Mouse (Mus musculus) liver, embryonic 12.5 days (tissue): ENCODE measurements around the gene Tgm3. TPM values are rescaled to one million over a fixed set of nuclear protein-coding genes. Genes with fewer than 3 reads are reported as not detected.

Experiments used
- ATAC-seq: fragments of 200-750 bp; cut with Nextera tagmentation; 2 replicates; pipeline ENCODE4 v1.8.0; 2017; ENCODE audit warnings: moderate number of reproducible peaks, mild to moderate bottlenecking, moderate library complexity
- H3K27ac ChIP-seq: fragments of 300-500 bp; sonication (generic); 2 replicates; pipeline ENCODE4 v1.5.1; 2016; ENCODE audit warnings: mild to moderate bottlenecking
- H3K27me3 ChIP-seq: fragments of 300-500 bp; sonication (generic); replicated peaks from 2 replicates; pipeline ENCODE4 v1.6.1; 2016; ENCODE audit warnings: mild to moderate bottlenecking, moderate library complexity
- H3K36me3 ChIP-seq: fragments of 300-500 bp; sonication (generic); 2 replicates; pipeline ENCODE4 v1.6.1; 2016; ENCODE audit warnings: mild to moderate bottlenecking, moderate library complexity
- H3K4me1 ChIP-seq: fragments of 300-500 bp; sonication (generic); 2 replicates; pipeline ENCODE4 v1.6.1; 2016
- H3K4me2 ChIP-seq: fragments of 300-500 bp; sonication (generic); 2 replicates; pipeline ENCODE4 v1.6.1; 2016; ENCODE audit warnings: mild to moderate bottlenecking, moderate library complexity
- H3K4me3 ChIP-seq: fragments of 300-500 bp; sonication (generic); 2 replicates; pipeline ENCODE4 v1.5.1; 2016; ENCODE audit warnings: mild to moderate bottlenecking, moderate library complexity
- H3K9ac ChIP-seq: fragments of 300-500 bp; sonication (generic); 2 replicates; pipeline ENCODE4 v1.6.1; 2016; ENCODE audit warnings: mild to moderate bottlenecking, moderate library complexity
- H3K9me3 ChIP-seq: fragments of 300-500 bp; sonication (generic); replicated peaks from 2 replicates; pipeline ENCODE4 v1.6.1; 2016; ENCODE audit warnings: mild to moderate bottlenecking, moderate library complexity
- WGBS: fragments of 180-500 bp; shearing (Covaris S2); methylation state at CpG from one replicate; pipeline ENCODE4 v1.1.7; 2016; ENCODE audit not compliant: insufficient replicate concordance; 5-methylcytosine and 5-hydroxymethylcytosine counted together
- polyA plus RNA-seq: library from polyadenylated mRNA; unstranded; fragments of >200 nt; fragmentation: Nextera tagmentation; extraction: Ambion mirVana; gene quantifications from 2 replicates; pipeline ENCODE4 v1.2.1, GENCODE M21; 2016

The Tgm3 gene
- not detected in 2 replicates for polyA plus RNA-seq

DNA sequence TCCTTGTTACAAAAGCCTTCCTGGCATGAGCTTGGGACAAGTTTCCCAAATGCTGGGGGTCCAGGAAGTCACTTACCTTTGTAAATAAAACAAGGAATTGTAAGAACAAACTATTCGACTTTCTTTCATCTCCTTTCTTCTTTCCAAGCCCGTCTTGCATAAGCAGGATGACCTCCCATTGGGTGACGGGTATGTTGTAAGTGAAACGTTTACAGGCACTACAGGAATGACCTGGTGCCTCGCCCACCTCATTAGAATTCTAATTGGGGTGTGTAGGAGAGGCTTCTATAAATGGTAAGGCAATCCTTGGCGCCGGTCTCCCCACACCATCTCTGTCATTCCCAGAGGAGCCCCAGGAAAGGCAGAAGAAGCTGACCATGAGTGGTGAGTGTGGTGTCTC lies at the start of gene Tgm3:
Gene Tgm3, plus strand, starts transcription at position 324 of the 400 bp plus-strand sequence.
- Histone ChIP-seq H3K9me3 (no peaks in the 10 kb centered on the region), H3K9ac (no peak within 1 kb of the TSS), H3K36me3 (no peaks in the 10 kb centered on the region), H3K4me2 (no peak within 1 kb of the TSS), H3K4me1 (no peaks in the 10 kb centered on the region), H3K27ac (no peak within 1 kb of the TSS), H3K27me3 (no peaks in the 10 kb centered on the region), H3K4me3 (no peak within 1 kb of the TSS)
- 26% methylated on average over 7 of the region's 7 CpGs for WGBS
- ATAC-seq: no peak

DNA sequence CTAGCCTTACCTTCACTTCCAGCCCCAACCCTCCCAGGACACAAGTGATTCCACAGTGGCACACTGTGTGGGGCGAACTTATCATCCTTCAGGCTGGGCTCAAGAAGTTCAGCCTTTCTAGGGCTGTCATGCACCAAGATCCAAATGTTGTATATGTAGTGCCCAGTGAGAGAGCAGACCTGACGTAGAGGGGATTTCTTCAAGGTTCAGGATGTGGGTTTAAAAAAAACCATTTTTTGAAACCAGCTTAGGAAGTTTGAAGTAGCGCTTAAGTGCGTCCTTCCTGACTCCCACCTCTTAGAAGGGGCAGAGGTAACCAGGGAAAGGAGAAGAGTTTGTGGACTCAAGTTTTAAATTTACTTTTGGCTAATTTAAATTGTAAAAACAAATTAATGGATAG lies 31.5 kb upstream of the Tgm3 start:
- H3K9me3 ChIP-seq: no peaks in the 10 kb centered on the region

DNA sequence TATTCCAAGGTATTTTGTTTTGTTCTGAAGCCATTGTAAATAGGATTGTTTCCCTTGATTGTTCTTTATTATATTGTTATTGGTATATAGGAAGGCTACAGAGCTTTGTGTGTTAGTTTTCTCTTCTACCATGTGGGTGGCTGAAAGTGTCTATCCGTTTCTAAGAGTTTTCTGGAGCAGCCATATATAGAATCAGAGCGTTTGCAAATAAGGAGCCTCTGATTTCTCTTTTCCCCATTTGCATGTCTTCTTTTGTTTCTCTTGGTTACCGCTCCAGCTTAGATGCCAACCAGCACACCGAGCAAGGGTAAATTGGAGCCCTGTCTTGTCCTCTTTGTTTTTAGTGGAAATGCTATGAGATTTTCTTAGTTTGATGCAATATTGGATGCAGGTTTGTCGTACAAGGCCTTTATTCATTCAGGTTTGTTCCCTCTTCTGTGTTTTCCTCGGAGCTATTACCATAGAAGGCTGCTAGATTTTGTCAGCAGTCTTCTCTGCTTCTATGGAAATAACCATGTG lies 24.6 kb upstream of the Tgm3 start:
- Histone ChIP-seq H3K36me3 (no peaks in the 10 kb centered on the region), H3K27ac (no peak overlapping the region), H3K9me3 (no peaks in the 10 kb centered on the region), H3K4me2 (no peak overlapping the region), H3K27me3 (no peaks in the 10 kb centered on the region), H3K9ac (no peak overlapping the region), H3K4me3 (no peak overlapping the region), H3K4me1 (no peaks in the 10 kb centered on the region)
- no peak for ATAC-seq
- 73% methylated on average over 6 of the region's 6 CpGs for WGBS

More for the DNA sequence above, 31.5 kb upstream of the Tgm3 start:
- H3K4me1 ChIP-seq: no peaks in the 10 kb centered on the region
- H3K4me3 ChIP-seq: no peak overlapping the region
- ATAC-seq: no peak
- H3K27me3 ChIP-seq: no peaks in the 10 kb centered on the region
- no peaks in the 10 kb centered on the region for H3K36me3 ChIP-seq
- H3K9ac ChIP-seq: no peak overlapping the region
- WGBS: 40% methylated on average over 4 of the region's 4 CpGs
- H3K4me2 ChIP-seq: no peak overlapping the region
- H3K27ac ChIP-seq: no peak overlapping the region

DNA sequence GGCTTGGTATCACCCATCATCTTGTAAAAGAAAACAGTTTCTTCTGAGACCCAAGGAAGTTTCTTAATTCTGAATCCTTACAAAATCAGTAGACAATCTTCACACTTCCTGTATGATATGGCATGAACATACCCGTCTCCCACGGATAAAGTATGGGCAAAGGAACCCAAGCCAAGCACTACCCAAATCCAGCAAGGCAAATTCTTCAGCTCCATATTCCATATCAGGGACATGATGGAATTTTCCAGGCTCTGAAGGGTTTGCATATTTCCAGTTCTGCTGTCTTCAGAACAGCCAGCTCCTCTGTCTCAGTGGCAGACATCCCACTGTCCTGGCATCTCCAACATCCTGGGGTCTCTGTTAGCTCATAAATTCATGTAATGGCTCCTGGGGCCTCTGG lies 22.5 kb upstream of the Tgm3 start:
- H3K9me3 ChIP-seq: no peaks in the 10 kb centered on the region
- WGBS: 55% methylated on average over 2 of the region's 2 CpGs
- no peaks in the 10 kb centered on the region for H3K4me1 ChIP-seq
- no peak overlapping the region for H3K27ac ChIP-seq
- no peaks in the 10 kb centered on the region for H3K36me3 ChIP-seq
- H3K4me2 ChIP-seq: no peak overlapping the region
- H3K27me3 ChIP-seq: no peaks in the 10 kb centered on the region
- H3K9ac ChIP-seq: no peak overlapping the region
- no peak overlapping the region for H3K4me3 ChIP-seq
- no peak for ATAC-seq

DNA sequence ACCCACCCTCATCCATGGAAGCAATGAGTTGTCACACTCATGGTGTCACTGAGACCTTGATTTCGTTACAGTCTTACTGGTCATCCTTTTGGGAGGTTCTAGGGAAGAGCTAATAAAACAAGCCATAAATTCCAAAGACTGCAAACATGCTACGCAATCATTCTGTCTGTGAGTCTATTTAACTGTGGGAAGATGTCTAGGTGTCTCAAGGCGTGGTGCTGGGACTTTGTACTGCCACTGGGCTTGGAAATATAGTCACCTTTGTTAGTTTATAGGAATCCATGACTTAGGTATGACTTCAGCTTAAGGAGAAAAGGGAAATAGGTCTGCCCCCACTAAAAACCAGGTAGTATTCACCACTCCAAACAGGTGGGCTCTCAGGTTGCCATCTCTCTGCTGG lies 17.7 kb upstream of the Tgm3 start:
- Histone ChIP-seq H3K36me3 (no peaks in the 10 kb centered on the region), H3K9ac (no peak overlapping the region), H3K4me3 (no peak overlapping the region), H3K27ac (no peak overlapping the region), H3K4me1 (no peaks in the 10 kb centered on the region), H3K9me3 (no peaks in the 10 kb centered on the region), H3K27me3 (no peaks in the 10 kb centered on the region), H3K4me2 (no peak overlapping the region)
- WGBS: 56% methylated on average over 3 of the region's 3 CpGs
- ATAC-seq: no peak

DNA sequence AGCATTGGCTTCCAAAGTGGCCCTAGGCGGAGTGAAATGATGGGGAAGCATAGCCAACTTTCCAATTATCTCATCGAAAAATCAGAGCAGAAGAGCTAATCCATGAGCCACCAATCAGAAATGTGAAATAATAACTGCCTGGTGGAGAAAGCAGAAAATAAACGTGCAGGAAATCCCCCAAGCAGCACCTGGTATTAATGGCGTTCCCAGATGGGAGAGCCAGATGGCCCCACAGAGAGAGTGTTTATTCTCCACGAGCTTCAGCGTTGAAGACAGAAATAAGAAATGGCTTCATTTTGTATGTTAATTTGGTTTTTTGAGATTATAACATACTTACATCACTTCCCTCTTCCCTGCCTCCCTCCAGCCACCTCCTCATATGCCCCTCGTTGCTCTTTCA lies 13.7 kb upstream of the Tgm3 start:
- Histone ChIP-seq H3K27me3 (no peaks in the 10 kb centered on the region), H3K9ac (no peak overlapping the region), H3K4me2 (no peak overlapping the region), H3K27ac (no peak overlapping the region), H3K4me1 (no peaks in the 10 kb centered on the region), H3K4me3 (no peak overlapping the region), H3K9me3 (no peaks in the 10 kb centered on the region), H3K36me3 (no peaks in the 10 kb centered on the region)
- 65% methylated on average over 7 of the region's 7 CpGs for WGBS
- ATAC-seq: no peak

DNA sequence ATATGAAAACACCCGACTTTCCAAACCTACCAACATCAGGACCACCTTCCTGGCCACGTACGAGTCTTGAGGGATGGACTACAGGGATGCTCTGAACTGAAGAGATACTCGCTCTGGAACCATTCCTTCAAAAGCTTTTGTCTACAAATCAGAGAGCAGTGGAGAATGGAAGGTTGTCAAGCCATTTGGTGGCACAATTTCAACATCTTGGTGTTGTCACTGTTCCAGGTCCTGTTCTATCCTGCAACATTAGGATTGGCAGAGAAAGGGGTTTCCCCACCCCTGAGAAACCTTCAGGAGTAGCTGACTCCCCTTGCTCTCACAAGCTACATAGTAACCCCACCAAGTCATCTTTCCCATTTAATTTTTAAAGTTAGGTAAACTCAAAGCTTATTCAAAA lies 12.9 kb upstream of the Tgm3 start:
- no peak overlapping the region for H3K9ac ChIP-seq
- H3K36me3 ChIP-seq: no peaks in the 10 kb centered on the region
- 70% methylated on average over 4 of the region's 4 CpGs for WGBS
- H3K9me3 ChIP-seq: no peaks in the 10 kb centered on the region
- H3K27me3 ChIP-seq: no peaks in the 10 kb centered on the region
- no peak for ATAC-seq
- no peak overlapping the region for H3K4me3 ChIP-seq
- H3K27ac ChIP-seq: no peak overlapping the region
- no peak overlapping the region for H3K4me2 ChIP-seq
- 0 out of 2 replicates have a peak, but pooled peaks cover 4% of the 10 kb centered on the region for H3K4me1 ChIP-seq

DNA sequence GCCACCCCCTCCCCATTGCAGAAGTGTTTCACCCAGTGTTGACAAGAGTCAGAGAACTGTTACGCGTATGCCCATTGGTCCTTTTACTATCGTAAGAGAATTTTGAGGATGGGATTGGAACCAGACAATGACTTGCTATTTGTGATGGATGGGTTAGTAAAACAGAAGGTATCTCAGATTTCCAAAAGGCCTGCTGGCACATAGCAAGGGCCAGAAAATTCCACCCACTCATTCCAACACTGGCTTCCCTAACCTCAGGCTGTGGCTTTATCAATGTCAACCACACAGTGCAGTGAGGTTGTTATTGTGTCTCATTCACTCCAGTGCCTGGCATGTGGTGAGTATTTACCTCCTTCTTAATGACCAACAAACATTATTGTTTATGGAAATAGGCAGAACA lies 11.5 kb upstream of the Tgm3 start:
- 83% methylated on average over 3 of the region's 3 CpGs for WGBS
- Histone ChIP-seq H3K9ac (no peak overlapping the region), H3K27me3 (no peaks in the 10 kb centered on the region), H3K36me3 (no peaks in the 10 kb centered on the region), H3K4me2 (no peak overlapping the region), H3K9me3 (no peaks in the 10 kb centered on the region), H3K4me3 (no peak overlapping the region), H3K4me1 (0 out of 2 replicates have a peak, but pooled peaks cover 4% of the 10 kb centered on the region), H3K27ac (no peak overlapping the region)
- ATAC-seq: no peak

DNA sequence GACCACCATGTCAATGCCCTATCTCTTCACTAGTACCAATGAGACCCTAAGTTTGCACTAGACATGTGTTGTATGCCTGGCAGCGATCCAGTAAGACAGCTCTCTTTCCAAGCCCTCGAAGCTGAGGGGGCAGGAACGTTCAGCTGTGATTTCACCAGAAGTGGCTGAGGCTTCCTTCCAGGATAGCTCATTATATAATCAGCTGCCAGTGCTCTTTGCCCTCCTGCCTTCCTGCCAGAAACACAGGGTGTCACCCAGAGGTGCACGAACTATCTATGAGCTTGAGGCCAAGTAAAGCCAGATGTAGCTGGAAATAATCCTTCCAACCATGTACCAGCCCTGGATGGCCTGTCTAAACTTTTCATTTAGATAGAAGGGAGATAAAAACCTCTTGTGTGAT lies 8.1 kb upstream of the Tgm3 start:
- Histone ChIP-seq H3K4me1 (0 out of 2 replicates have a peak, but pooled peaks cover 4% of the 10 kb centered on the region), H3K4me2 (no peak overlapping the region), H3K4me3 (no peak overlapping the region), H3K36me3 (no peaks in the 10 kb centered on the region), H3K9me3 (no peaks in the 10 kb centered on the region), H3K27me3 (no peaks in the 10 kb centered on the region), H3K9ac (no peak overlapping the region), H3K27ac (no peak overlapping the region)
- 58% methylated on average over 4 of the region's 4 CpGs for WGBS
- ATAC-seq: no peak

DNA sequence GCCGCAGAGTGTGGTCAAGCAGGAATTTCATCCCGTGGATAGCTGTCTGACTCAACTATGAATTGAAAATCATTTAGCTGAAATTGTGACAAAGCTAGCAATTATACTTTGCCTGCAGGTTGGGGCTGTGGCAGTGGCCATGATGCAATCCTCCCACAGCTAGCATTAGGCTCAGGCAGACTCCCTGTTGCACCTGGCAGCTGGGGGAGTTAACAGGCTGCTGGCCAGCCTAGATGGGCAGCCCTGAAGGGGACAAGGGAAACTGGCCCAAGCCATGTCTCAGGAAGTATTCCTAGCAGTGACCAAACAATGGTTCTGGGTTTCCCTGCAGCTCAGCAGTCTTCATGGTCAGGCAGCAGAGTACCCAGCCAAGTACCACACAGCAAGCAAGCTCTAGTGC lies 2.8 kb upstream of the Tgm3 start:
- Histone ChIP-seq H3K9ac (no peak overlapping the region), H3K27ac (no peak overlapping the region), H3K9me3 (no peaks in the 10 kb centered on the region), H3K4me3 (no peak overlapping the region), H3K27me3 (no peaks in the 10 kb centered on the region), H3K4me2 (no peak overlapping the region), H3K36me3 (no peaks in the 10 kb centered on the region), H3K4me1 (no peaks in the 10 kb centered on the region)
- ATAC-seq: no peak
- 68% methylated on average over 2 of the region's 2 CpGs for WGBS

DNA sequence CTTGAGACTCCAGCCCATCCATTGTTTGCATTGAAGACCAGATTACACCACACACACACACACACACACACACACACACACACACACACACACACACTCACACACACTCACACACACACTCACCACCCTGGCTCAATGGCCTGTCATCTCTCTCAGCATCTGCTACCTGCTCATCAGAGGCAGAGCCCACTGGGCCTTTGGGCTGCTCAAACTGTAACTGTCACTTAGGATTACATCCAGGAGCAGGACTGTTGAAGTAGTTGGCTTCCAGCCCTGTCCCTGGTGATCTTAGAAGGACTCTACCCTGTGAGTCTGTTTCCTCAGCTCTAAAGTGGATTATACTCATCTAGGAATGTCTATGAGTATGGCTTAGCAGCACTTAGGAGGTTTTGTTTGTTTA lies 1.5 kb downstream of the Tgm3 start:
- H3K9me3 ChIP-seq: no peaks in the 10 kb centered on the region
- H3K27me3 ChIP-seq: no peaks in the 10 kb centered on the region
- no peaks in the 10 kb centered on the region for H3K36me3 ChIP-seq
- no peak overlapping the region for H3K27ac ChIP-seq
- no peak overlapping the region for H3K4me2 ChIP-seq
- no peak overlapping the region for H3K9ac ChIP-seq
- H3K4me3 ChIP-seq: no peak overlapping the region
- ATAC-seq: no peak
- no peaks in the 10 kb centered on the region for H3K4me1 ChIP-seq

DNA sequence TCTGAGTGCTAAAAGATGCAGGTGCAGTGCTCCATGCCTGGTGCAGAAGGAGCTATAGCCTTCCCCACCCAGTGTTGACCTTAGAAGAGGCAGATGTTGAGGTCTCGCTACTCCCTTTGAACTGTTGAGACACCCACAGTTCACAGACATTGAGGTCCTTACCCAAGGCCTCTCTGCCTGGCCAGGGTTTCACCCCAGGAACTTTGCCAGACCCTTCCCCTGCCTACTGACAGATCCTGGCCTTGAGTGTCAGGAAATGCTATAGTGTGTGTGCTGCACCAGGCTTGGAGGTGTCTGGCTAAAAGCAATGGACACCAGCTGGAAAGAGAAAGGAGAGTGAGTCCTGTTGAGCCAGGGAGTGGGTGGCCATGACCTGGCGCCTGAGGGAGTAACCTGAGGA lies 3.0 kb downstream of the Tgm3 start:
- Histone ChIP-seq H3K27ac (no peak overlapping the region), H3K4me2 (no peak overlapping the region), H3K27me3 (no peaks in the 10 kb centered on the region), H3K9me3 (no peaks in the 10 kb centered on the region), H3K4me3 (no peak overlapping the region), H3K4me1 (no peaks in the 10 kb centered on the region), H3K9ac (no peak overlapping the region), H3K36me3 (no peaks in the 10 kb centered on the region)
- 60% methylated on average over 2 of the region's 2 CpGs for WGBS
- no peak for ATAC-seq

DNA sequence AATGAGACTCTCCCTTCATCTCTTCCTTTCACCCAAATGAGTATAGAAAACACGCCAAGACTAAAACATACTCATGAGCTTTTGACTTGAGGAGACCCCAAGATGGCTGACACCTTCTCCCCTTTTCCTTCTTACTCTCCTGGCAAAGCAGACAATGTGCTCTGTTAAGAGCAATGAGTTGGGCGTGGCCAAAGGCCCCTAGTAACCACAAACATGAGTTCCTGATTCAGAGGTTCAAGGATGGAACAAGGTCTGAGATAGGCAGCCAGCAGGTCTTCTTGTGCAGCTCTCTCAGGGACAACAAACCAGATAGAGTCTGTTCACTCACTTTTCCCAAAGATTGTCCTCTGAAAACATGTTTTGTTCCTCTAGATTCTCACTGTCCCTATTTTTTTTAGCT lies 5.9 kb downstream of the Tgm3 start:
- no peak overlapping the region for H3K9ac ChIP-seq
- ATAC-seq: no peak

More for the DNA sequence above, 5.9 kb downstream of the Tgm3 start:
- Histone ChIP-seq H3K27me3 (no peaks in the 10 kb centered on the region), H3K9me3 (no peaks in the 10 kb centered on the region), H3K27ac (no peak overlapping the region), H3K4me2 (no peak overlapping the region), H3K4me1 (no peaks in the 10 kb centered on the region), H3K36me3 (no peaks in the 10 kb centered on the region), H3K4me3 (no peak overlapping the region)
- WGBS: 49% methylated on average over 2 of the region's 2 CpGs
